Mouse (Mus musculus): Measurements from ENCODE around the gene Cd3g.

GRCm38 (mm10) chr9:45007404-45007803, 27.2 kb upstream of the Cd3g start:
- no peak for TF ChIP-seq CTCF (IDR thresholded peaks at IDR 0.05; ENCODE audit: control insufficient read depth, insufficient read depth, insufficient read length)
- TF ChIP-seq USF1 (IDR thresholded peaks at IDR 0.05; ENCODE audit: low read depth) = no peak
- no peak for TF ChIP-seq MYOD1 (IDR thresholded peaks at IDR 0.05; ENCODE audit: control insufficient read depth, insufficient read length, low read depth)
- no peak for TF ChIP-seq MAX (IDR thresholded peaks at IDR 0.05)
- no peak for TF ChIP-seq MYOG (IDR thresholded peaks at IDR 0.05; ENCODE audit: control insufficient read depth, extremely low read depth, insufficient read length)
- TF ChIP-seq FOSL1 (IDR thresholded peaks at IDR 0.05; ENCODE audit: insufficient read depth, low read length, poor library complexity, severe bottlenecking) = no peak
- TF ChIP-seq CEBPB (IDR thresholded peaks at IDR 0.05; ENCODE audit: low read depth) = no peak

All from C2C12 (cell line).